Mouse (Mus musculus): ENCODE results near the gene Cfap126. TPM values are rescaled to one million over a fixed set of nuclear protein-coding genes. Genes with fewer than 3 reads are reported as not detected.

Cfap126 gene
- polyA plus RNA-seq, 1 experiment = 4.5 TPM

GRCm38 (mm10) chr1:171157965-171158364, 44.2 kb downstream of the Cfap126 start:
- H3K4me1 ChIP-seq (ENCODE audit: control insufficient read depth, insufficient read depth, low read length) = no peaks in the 10 kb centered on the region
- H3K27ac ChIP-seq (ENCODE audit: insufficient read depth, low read length) = no peak overlapping the region
- no peak overlapping the region for H3K4me3 ChIP-seq (ENCODE audit: insufficient read depth, low read length)
- no peak for TF ChIP-seq POLR2A (IDR thresholded peaks at IDR 0.05; ENCODE audit: extremely low read depth, insufficient read depth, low read length)
- no peak for TF ChIP-seq CTCF (IDR thresholded peaks at IDR 0.05; ENCODE audit: extremely low read depth, insufficient read depth, low read length)

DNA sequence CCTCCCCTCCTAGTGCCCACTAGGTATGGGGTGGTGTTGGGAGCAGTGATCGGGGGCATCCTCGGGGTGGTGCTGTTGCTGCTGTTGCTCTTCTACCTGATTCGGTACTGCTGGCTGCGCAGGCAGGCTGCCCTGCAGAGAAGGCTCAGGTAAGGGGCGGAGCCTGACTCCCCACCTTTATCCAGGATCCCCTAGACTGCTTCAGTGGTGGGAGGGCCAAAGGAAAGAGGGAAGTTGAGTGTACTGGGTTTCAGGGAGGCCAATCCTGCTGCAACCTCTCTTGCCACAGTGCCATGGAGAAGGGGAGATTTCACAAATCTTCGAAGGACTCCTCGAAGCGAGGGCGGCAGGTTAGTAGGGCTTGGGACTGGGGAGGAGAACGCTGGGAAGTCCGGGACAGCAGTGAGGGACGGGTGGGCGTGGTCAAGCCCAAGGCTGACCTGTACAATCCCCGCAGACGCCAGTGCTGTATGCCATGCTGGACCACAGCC, 45.8 kb downstream of the Cfap126 start:
- TF ChIP-seq CTCF (IDR thresholded peaks at IDR 0.05; ENCODE audit: extremely low read depth, insufficient read depth, low read length) (peak; percentile 8; the same call in 1 of the 2 replicates), POLR2A (IDR thresholded peaks at IDR 0.05; ENCODE audit: extremely low read depth, insufficient read depth, low read length) (no peak)
- no peak overlapping the region for H3K4me3 ChIP-seq (ENCODE audit: insufficient read depth, low read length)
- H3K4me1 ChIP-seq (ENCODE audit: control insufficient read depth, insufficient read depth, low read length) = no peaks in the 10 kb centered on the region
- H3K27ac ChIP-seq (ENCODE audit: insufficient read depth, low read length) = no peak overlapping the region

- H3K4me1 ChIP-seq (ENCODE audit: control insufficient read depth, insufficient read depth, low read length) = no peaks in the 10 kb centered on the region
- no peak overlapping the region for H3K27ac ChIP-seq (ENCODE audit: insufficient read depth, low read length)
- TF ChIP-seq CTCF (IDR thresholded peaks at IDR 0.05; ENCODE audit: extremely low read depth, insufficient read depth, low read length) (no peak), POLR2A (IDR thresholded peaks at IDR 0.05; ENCODE audit: extremely low read depth, insufficient read depth, low read length) (no peak)
- no peak overlapping the region for H3K4me3 ChIP-seq (ENCODE audit: insufficient read depth, low read length)
These were observed 48.8 kb downstream of the Cfap126 start for GRCm38 (mm10) chr1:171162526-171162925.

GRCm38 (mm10) chr1:171164258-171164657, 50.5 kb downstream of the Cfap126 start:
- H3K4me3 ChIP-seq (ENCODE audit: insufficient read depth, low read length) = no peak overlapping the region
- TF ChIP-seq POLR2A (IDR thresholded peaks at IDR 0.05; ENCODE audit: extremely low read depth, insufficient read depth, low read length) (no peak), CTCF (IDR thresholded peaks at IDR 0.05; ENCODE audit: extremely low read depth, insufficient read depth, low read length) (peak; percentile 21; the same call in 1 of the 2 replicates)
- no peaks in the 10 kb centered on the region for H3K4me1 ChIP-seq (ENCODE audit: control insufficient read depth, insufficient read depth, low read length)
- H3K27ac ChIP-seq (ENCODE audit: insufficient read depth, low read length) = no peak overlapping the region

- Histone ChIP-seq H3K4me3 (ENCODE audit: insufficient read depth, low read length) (no peak overlapping the region), H3K4me1 (ENCODE audit: control insufficient read depth, insufficient read depth, low read length) (no peaks in the 10 kb centered on the region), H3K27ac (ENCODE audit: insufficient read depth, low read length) (no peak overlapping the region)
- TF ChIP-seq POLR2A (IDR thresholded peaks at IDR 0.05; ENCODE audit: extremely low read depth, insufficient read depth, low read length) = no peak
- no peak for TF ChIP-seq CTCF (IDR thresholded peaks at IDR 0.05; ENCODE audit: extremely low read depth, insufficient read depth, low read length)
These were observed 52.1 kb downstream of the Cfap126 start for GRCm38 (mm10) chr1:171165629-171166345.

DNA sequence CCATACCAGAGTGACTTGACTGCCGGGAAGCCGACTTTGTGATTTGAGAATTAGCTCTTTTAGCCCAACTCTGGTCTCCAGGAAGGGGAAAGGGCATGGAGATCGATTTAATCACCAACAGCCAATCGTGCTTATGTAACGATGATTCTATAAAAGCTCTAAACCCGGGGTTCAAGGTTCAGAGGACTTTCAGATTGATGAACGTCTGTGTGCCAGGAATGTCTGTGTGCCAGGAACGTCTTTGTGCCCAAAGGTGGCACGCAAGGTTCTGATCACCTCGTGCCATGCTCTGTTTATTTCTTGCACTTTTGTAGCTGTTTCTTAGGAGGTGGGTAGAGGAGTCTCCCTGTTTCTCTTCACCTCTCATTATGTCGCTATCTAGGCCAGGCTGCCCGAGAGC, 55.2 kb downstream of the Cfap126 start:
- TF ChIP-seq POLR2A (IDR thresholded peaks at IDR 0.05; ENCODE audit: extremely low read depth, insufficient read depth, low read length) = no peak
- TF ChIP-seq CTCF (IDR thresholded peaks at IDR 0.05; ENCODE audit: extremely low read depth, insufficient read depth, low read length) = no peak
- no peak overlapping the region for H3K4me3 ChIP-seq (ENCODE audit: insufficient read depth, low read length)
- no peaks in the 10 kb centered on the region for H3K4me1 ChIP-seq (ENCODE audit: control insufficient read depth, insufficient read depth, low read length)
- H3K27ac ChIP-seq (ENCODE audit: insufficient read depth, low read length) = no peak overlapping the region

- TF ChIP-seq CTCF (IDR thresholded peaks at IDR 0.05; ENCODE audit: extremely low read depth, insufficient read depth, low read length) = no peak
- TF ChIP-seq POLR2A (IDR thresholded peaks at IDR 0.05; ENCODE audit: extremely low read depth, insufficient read depth, low read length) = no peak
- Histone ChIP-seq H3K4me3 (ENCODE audit: insufficient read depth, low read length) (no peak overlapping the region), H3K27ac (ENCODE audit: insufficient read depth, low read length) (peak overlapping the region; percentile 56; the same call in 1 of the 2 replicates), H3K4me1 (ENCODE audit: control insufficient read depth, insufficient read depth, low read length) (no peaks in the 10 kb centered on the region)
These were observed 56.2 kb downstream of the Cfap126 start for GRCm38 (mm10) chr1:171169913-171170312.

GRCm38 (mm10) chr1:171171138-171171537, 57.4 kb downstream of the Cfap126 start:
- TF ChIP-seq CTCF (IDR thresholded peaks at IDR 0.05; ENCODE audit: extremely low read depth, insufficient read depth, low read length) (no peak), POLR2A (IDR thresholded peaks at IDR 0.05; ENCODE audit: extremely low read depth, insufficient read depth, low read length) (no peak)
- no peak overlapping the region for H3K4me3 ChIP-seq (ENCODE audit: insufficient read depth, low read length)
- peak overlapping the region; percentile 86; the same call in 1 of the 2 replicates for H3K27ac ChIP-seq (ENCODE audit: insufficient read depth, low read length)
- no peaks in the 10 kb centered on the region for H3K4me1 ChIP-seq (ENCODE audit: control insufficient read depth, insufficient read depth, low read length)

GRCm38 (mm10) chr1:171172779-171173178, 59.1 kb downstream of the Cfap126 start:
- no peaks in the 10 kb centered on the region for H3K4me1 ChIP-seq (ENCODE audit: control insufficient read depth, insufficient read depth, low read length)
- no peak overlapping the region for H3K4me3 ChIP-seq (ENCODE audit: insufficient read depth, low read length)
- no peak for TF ChIP-seq POLR2A (IDR thresholded peaks at IDR 0.05; ENCODE audit: extremely low read depth, insufficient read depth, low read length)
- no peak for TF ChIP-seq CTCF (IDR thresholded peaks at IDR 0.05; ENCODE audit: extremely low read depth, insufficient read depth, low read length)
- H3K27ac ChIP-seq (ENCODE audit: insufficient read depth, low read length) = no peak overlapping the region; the same call in 1 of the 2 replicates

Other genes with a start within 250 kb of the Cfap126 start
- 25.9 and 27.7 TPM in 2 replicates for gene Atf6, start 246.1 kb upstream of the Cfap126 start, polyA plus RNA-seq (2012; rRNA removed)
- 0.81 and 0.83 TPM in 2 replicates for gene Gm26620, start 228.9 kb upstream of the Cfap126 start, polyA plus RNA-seq (2012; rRNA removed)
- gene Dusp12, start 228.4 kb upstream of the Cfap126 start, polyA plus RNA-seq (2012; rRNA removed) = 32.0 and 32.5 TPM in 2 replicates
- 1.0 and 1.1 TPM in 2 replicates for gene Fcrlb, start 201.0 kb upstream of the Cfap126 start, polyA plus RNA-seq (2012; rRNA removed)
- gene Fcrla, start 186.3 kb upstream of the Cfap126 start, polyA plus RNA-seq (2012; rRNA removed) = 0.08 TPM in 1 of 2 replicates, not detected in the other
- gene Fcgr2b, start 137.4 kb upstream of the Cfap126 start, polyA plus RNA-seq (2012; rRNA removed) = 6.1 and 6.4 TPM in 2 replicates
- 0.31 and 0.57 TPM in 2 replicates for gene Fcgr4, start 95.0 kb upstream of the Cfap126 start, polyA plus RNA-seq (2012; rRNA removed)
- gene Fcgr3, start 49.0 kb upstream of the Cfap126 start, polyA plus RNA-seq (2012; rRNA removed) = 20.6 and 21.1 TPM in 2 replicates
- gene Sdhc, start 36.7 kb downstream of the Cfap126 start, polyA plus RNA-seq (2012; rRNA removed) = 219 and 242 TPM in 2 replicates
- 0.13 and 0.19 TPM in 2 replicates for gene Mpz, start 36.8 kb downstream of the Cfap126 start, polyA plus RNA-seq (2012; rRNA removed)
- gene Pcp4l1, start 82.3 kb downstream of the Cfap126 start, polyA plus RNA-seq (2012; rRNA removed) = 109 and 168 TPM in 2 replicates
- gene Nr1i3, start 100.1 kb downstream of the Cfap126 start, polyA plus RNA-seq (2012; rRNA removed) = 0.11 and 0.15 TPM in 2 replicates
- 82.2 and 94.6 TPM in 2 replicates for gene Tomm40l, start 108.6 kb downstream of the Cfap126 start, polyA plus RNA-seq (2012; rRNA removed)
- gene Apoa2, start 111.1 kb downstream of the Cfap126 start, polyA plus RNA-seq (2012; rRNA removed) = 2.8 and 3.0 TPM in 2 replicates
- 35.9 and 40.7 TPM in 2 replicates for gene Fcer1g, start 120.4 kb downstream of the Cfap126 start, polyA plus RNA-seq (2012; rRNA removed)
- 14.4 and 20.1 TPM in 2 replicates for gene Adamts4, start 136.5 kb downstream of the Cfap126 start, polyA plus RNA-seq (2012; rRNA removed)
- gene Ndufs2, start 137.5 kb downstream of the Cfap126 start, polyA plus RNA-seq (2012; rRNA removed) = 202 and 215 TPM in 2 replicates
- gene B4galt3, start 156.4 kb downstream of the Cfap126 start, polyA plus RNA-seq (2012; rRNA removed) = 73.7 and 74.1 TPM in 2 replicates
- 72.1 and 76.9 TPM in 2 replicates for gene Ppox, start 167.3 kb downstream of the Cfap126 start, polyA plus RNA-seq (2012; rRNA removed)
- 70.2 TPM in 2 replicates for gene Usp21, start 174.1 kb downstream of the Cfap126 start, polyA plus RNA-seq (2012; rRNA removed)
- gene Ufc1, start 181.1 kb downstream of the Cfap126 start, polyA plus RNA-seq (2012; rRNA removed) = 93.9 and 98.8 TPM in 2 replicates
- gene Dedd, start 215.2 kb downstream of the Cfap126 start, polyA plus RNA-seq (2012; rRNA removed) = 45.0 and 50.2 TPM in 2 replicates
- gene Nit1, start 231.7 kb downstream of the Cfap126 start, polyA plus RNA-seq (2012; rRNA removed) = 71.3 and 77.3 TPM in 2 replicates
- gene Pfdn2, start 231.8 kb downstream of the Cfap126 start, polyA plus RNA-seq (2012; rRNA removed) = 138 and 141 TPM in 2 replicates
- 8.8 and 10.4 TPM in 2 replicates for gene Klhdc9, start 246.9 kb downstream of the Cfap126 start, polyA plus RNA-seq (2012; rRNA removed)